Mouse (Mus musculus) subcutaneous adipose tissue, adult 2 months (tissue): Measurements from ENCODE around the gene Col24a1. TPM values are rescaled to one million over a fixed set of nuclear protein-coding genes. Genes with fewer than 3 reads are reported as not detected.

ENCODE experiments used
- polyA plus RNA-seq: library from polyadenylated mRNA; depleted of rRNA; stranded (reverse); fragments of >200 nt; gene quantifications from 2 replicates; pipeline ENCODE4 v1.2.3, GENCODE M21; 2012; ENCODE audit warnings: low replicate concordance; rRNA removed

Gene Col24a1
- polyA plus RNA-seq = 0.01 and 0.58 TPM in 2 replicates

GRCm38 (mm10) chr3:145292337-145293134 is at the start of gene Col24a1:
Gene Col24a1 (plus strand): TSS chr3:145292472.

GRCm38 (mm10) chr3:145575743-145576481 is 283.6 kb downstream of the Col24a1 start, which contains the start of gene Znhit6:
Gene Znhit6 (plus strand): TSS chr3:145576205.

Other genes with a start within 250 kb of the Col24a1 start
- 2.4 and 3.1 TPM in 2 replicates for gene Clca2, start 193.0 kb upstream of the Col24a1 start, polyA plus RNA-seq
- gene Odf2l, start 173.9 kb upstream of the Col24a1 start, polyA plus RNA-seq = 3.9 and 4.8 TPM in 2 replicates